Mouse (Mus musculus) embryo, embryonic 9.5 days (tissue): Measurements from ENCODE around the gene Tnip1.
"Not testable (repeated sequence)": the region's sequence is repeated elsewhere in the genome, so short reads cannot be mapped to it uniquely, and the experiment has no call there.

Source experiments
- DNase-seq: peaks from one replicate; pipeline ENCODE4 v3.0.0-alpha.2; 2017; ENCODE audit errors: extremely low spot score

The Tnip1 gene

GRCm38 (mm10) chr11:54972049-54972723 is 9.5 kb upstream of the Tnip1 start:
- no peak for DNase-seq

GRCm38 (mm10) chr11:54971365-54972048 is 8.8 kb upstream of the Tnip1 start:
- DNase-seq: no peak

GRCm38 (mm10) chr11:54965234-54965633 is 2.5 kb upstream of the Tnip1 start:
- no peak for DNase-seq

GRCm38 (mm10) chr11:54961921-54962320 is 796 bp downstream of the Tnip1 start:
- DNase-seq: no peak

- DNase-seq: no peak
These were observed 1.4 kb downstream of the Tnip1 start for GRCm38 (mm10) chr11:54961164-54961850.

- no peak for DNase-seq
These were observed 2.5 kb downstream of the Tnip1 start for GRCm38 (mm10) chr11:54960251-54960650.

- no peak for DNase-seq
These were observed 4.1 kb downstream of the Tnip1 start for GRCm38 (mm10) chr11:54958571-54959073.

- not testable (repeated sequence) for DNase-seq
These were observed 5.0 kb downstream of the Tnip1 start for GRCm38 (mm10) chr11:54957708-54958107.

- no peak for DNase-seq
These were observed 5.8 kb downstream of the Tnip1 start for GRCm38 (mm10) chr11:54956912-54957311.

GRCm38 (mm10) chr11:54955735-54956480 is 6.8 kb downstream of the Tnip1 start:
- peak; percentile 98 for DNase-seq

GRCm38 (mm10) chr11:54955400-54955734 is 7.3 kb downstream of the Tnip1 start:
- DNase-seq: not testable (repeated sequence)

GRCm38 (mm10) chr11:54954716-54955115 is 8.0 kb downstream of the Tnip1 start:
- DNase-seq: no peak

- DNase-seq: peak; percentile 22
These were observed 8.7 kb downstream of the Tnip1 start for GRCm38 (mm10) chr11:54953993-54954446.

GRCm38 (mm10) chr11:54952651-54953050 is 10.1 kb downstream of the Tnip1 start:
- DNase-seq: no peak

- no peak for DNase-seq
These were observed 12.0 kb downstream of the Tnip1 start for GRCm38 (mm10) chr11:54950684-54951083.

- no peak for DNase-seq
These were observed 13.0 kb downstream of the Tnip1 start for GRCm38 (mm10) chr11:54949717-54950116.

- no peak for DNase-seq
These were observed 18.0 kb downstream of the Tnip1 start for GRCm38 (mm10) chr11:54944702-54945101.

GRCm38 (mm10) chr11:54940056-54940455 is 22.7 kb downstream of the Tnip1 start:
- no peak for DNase-seq

- no peak for DNase-seq
These were observed 23.2 kb downstream of the Tnip1 start for GRCm38 (mm10) chr11:54939501-54939900.

GRCm38 (mm10) chr11:54936771-54937140 is 26.0 kb downstream of the Tnip1 start:
- DNase-seq: no peak

GRCm38 (mm10) chr11:54936035-54936770 is 26.5 kb downstream of the Tnip1 start:
- no peak for DNase-seq
